Mouse (Mus musculus) liver, embryonic 15.5 days (tissue): ENCODE results near the gene Gm3147. TPM values are rescaled to one million over a fixed set of nuclear protein-coding genes. Genes with fewer than 3 reads are reported as not detected.
"Not testable (repeated sequence)": the region's sequence is repeated elsewhere in the genome, so short reads cannot be mapped to it uniquely, and the experiment has no call there.

Experiments used
- ATAC-seq: fragments of 200-750 bp; cut with Nextera tagmentation; 2 replicates; pipeline ENCODE4 v1.8.0; 2017; ENCODE audit warnings: moderate number of reproducible peaks, mild to moderate bottlenecking, moderate library complexity; ENCODE audit not compliant: insufficient read depth
- H3K27ac ChIP-seq: fragments of 300-500 bp; sonication (generic); replicated peaks from 2 replicates; pipeline ENCODE4 v1.5.1; 2015; ENCODE audit warnings: mild to moderate bottlenecking, inconsistent platforms
- H3K27me3 ChIP-seq: fragments of 300-500 bp; sonication (generic); 2 replicates; pipeline ENCODE4 v1.6.1; 2015; ENCODE audit warnings: mild to moderate bottlenecking, inconsistent platforms
- H3K36me3 ChIP-seq: fragments of 300-500 bp; sonication (generic); replicated peaks from 2 replicates; pipeline ENCODE4 v1.6.1; 2015; ENCODE audit warnings: moderate library complexity, mild to moderate bottlenecking, inconsistent platforms
- H3K4me1 ChIP-seq: fragments of 300-500 bp; sonication (generic); replicated peaks from 2 replicates; pipeline ENCODE4 v1.6.1; 2015; ENCODE audit warnings: inconsistent platforms
- H3K4me2 ChIP-seq: fragments of 300-500 bp; sonication (generic); 2 replicates; pipeline ENCODE4 v1.6.1; 2015; ENCODE audit warnings: moderate library complexity, mild to moderate bottlenecking, inconsistent platforms
- H3K4me3 ChIP-seq: fragments of 300-500 bp; sonication (generic); replicated peaks from 2 replicates; pipeline ENCODE4 v1.5.1; 2015; ENCODE audit warnings: mild to moderate bottlenecking, inconsistent platforms
- H3K9ac ChIP-seq: fragments of 300-500 bp; sonication (generic); 2 replicates; pipeline ENCODE4 v1.6.1; 2015; ENCODE audit warnings: moderate library complexity, mild to moderate bottlenecking, inconsistent platforms
- H3K9me3 ChIP-seq: fragments of 300-500 bp; sonication (generic); replicated peaks from 2 replicates; pipeline ENCODE4 v1.6.1; 2016; ENCODE audit warnings: inconsistent platforms
- WGBS: fragments of 180-500 bp; shearing (Covaris S2); methylation state at CpG from one replicate; pipeline ENCODE4 v1.1.7; 2015; ENCODE audit warnings: mixed read lengths; ENCODE audit not compliant: insufficient replicate concordance; 5-methylcytosine and 5-hydroxymethylcytosine counted together
- polyA plus RNA-seq: library from polyadenylated mRNA; unstranded; fragments of >200 nt; fragmentation: Nextera tagmentation; extraction: Ambion mirVana; gene quantifications from 2 replicates; pipeline ENCODE4 v1.2.1, GENCODE M21; 2015

Gm3147 gene
- polyA plus RNA-seq = not detected in 2 replicates

DNA sequence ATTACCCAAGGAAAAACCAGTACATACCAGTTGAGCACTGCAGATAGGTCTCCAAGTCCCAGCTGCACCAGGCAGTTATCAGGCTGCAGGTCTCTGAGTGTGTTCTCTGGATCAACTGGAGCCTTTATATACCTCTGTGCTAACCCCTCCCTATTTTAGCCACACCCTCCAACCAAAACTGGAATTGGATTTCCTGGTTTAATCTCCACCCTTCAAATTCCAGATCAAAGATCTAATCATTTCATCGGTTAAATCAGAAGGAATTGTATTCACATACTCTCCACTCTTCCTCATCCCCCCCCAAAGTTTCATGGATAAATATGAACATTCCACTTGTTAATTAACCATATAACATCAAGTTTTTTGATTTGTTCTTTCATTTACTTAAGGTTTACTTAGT is at the start of gene Gm3147:
TSS of gene Gm3147 (minus strand) at position 101 of the 400 bp plus-strand sequence.
- not testable (repeated sequence) for H3K9me3 ChIP-seq, H3K4me1 ChIP-seq, H3K27me3 ChIP-seq, H3K4me3 ChIP-seq, H3K27ac ChIP-seq, ATAC-seq, H3K4me2 ChIP-seq, H3K36me3 ChIP-seq, H3K9ac ChIP-seq
- WGBS = no CpG with 5 or more reads among the region's 1 CpGs

DNA sequence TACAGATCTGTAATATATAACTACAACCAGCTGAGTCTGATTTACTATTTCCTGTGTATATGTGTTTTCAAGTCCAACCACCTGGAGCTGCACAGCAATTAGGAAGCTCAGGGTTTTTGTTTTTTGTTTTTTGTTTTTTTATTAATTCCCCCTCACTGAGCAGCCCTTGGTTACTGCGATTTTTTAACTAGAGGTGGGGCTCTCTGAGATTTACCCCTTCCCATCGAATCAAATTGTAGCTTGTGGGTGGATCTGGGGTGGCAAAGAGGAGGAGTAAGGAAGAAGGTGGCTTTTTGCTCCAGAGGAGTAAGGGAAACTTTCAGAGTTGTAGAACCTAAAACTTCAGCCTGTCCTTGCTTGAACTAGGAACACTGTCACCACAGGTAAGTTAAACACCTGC is 31.9 kb upstream of the Gm3147 start, which contains the start of gene Gm6205:
TSS of gene Gm6205 (plus strand) at position 301 of the 400 bp plus-strand sequence.
- not testable (repeated sequence) for H3K4me1 ChIP-seq, ATAC-seq, H3K36me3 ChIP-seq, H3K9me3 ChIP-seq, H3K4me2 ChIP-seq, H3K27me3 ChIP-seq, H3K27ac ChIP-seq, H3K9ac ChIP-seq, H3K4me3 ChIP-seq
- WGBS = no CpG with 5 or more reads among the region's 2 CpGs

DNA sequence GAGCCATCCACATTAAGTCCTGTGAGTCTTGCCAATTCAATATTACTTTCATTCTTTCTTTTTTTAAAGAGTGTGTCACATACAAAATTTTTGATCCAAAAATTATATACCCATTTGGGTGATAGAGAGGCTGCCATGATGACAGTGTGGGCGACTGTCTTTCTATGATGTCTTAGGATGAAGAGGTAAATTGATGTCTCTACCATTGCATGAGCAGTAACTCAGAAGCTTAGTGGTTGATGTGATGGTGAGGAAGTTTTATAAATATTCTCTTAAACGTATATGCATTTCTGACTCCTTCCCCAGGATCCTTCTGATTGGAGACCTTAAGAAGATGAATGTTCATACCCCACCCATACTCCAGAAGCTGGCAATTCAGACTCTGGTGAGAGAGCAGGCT is 7.5 kb upstream of the Gm3147 start, which contains the start of gene Gm6509:
TSS of gene Gm6509 (plus strand) at position 301 of the 400 bp plus-strand sequence.
- H3K9ac ChIP-seq, H3K36me3 ChIP-seq, ATAC-seq, H3K4me1 ChIP-seq, H3K27ac ChIP-seq, H3K27me3 ChIP-seq, H3K4me2 ChIP-seq, H3K9me3 ChIP-seq, H3K4me3 ChIP-seq: not testable (repeated sequence)
- no CpG with 5 or more reads among the region's 2 CpGs for WGBS

Other genes starting within 250 kb of the Gm3147 start
- gene Gm7682, start 170.6 kb downstream of the Gm3147 start, polyA plus RNA-seq = not detected in 2 replicates
- gene Gm3139, start 90.1 kb downstream of the Gm3147 start, polyA plus RNA-seq = not detected in 2 replicates
- not detected in 2 replicates for gene Gm6509, start 7.6 kb upstream of the Gm3147 start, polyA plus RNA-seq
- gene Gm6205, start 32.0 kb upstream of the Gm3147 start, polyA plus RNA-seq = not detected in 2 replicates
- gene Gm3183, start 249.1 kb upstream of the Gm3147 start, polyA plus RNA-seq = not detected in 2 replicates